Mouse (Mus musculus) CH12.LX (cell line): ENCODE measurements at regions not wholly inside any gene's neighbourhood (a gene's known extent, or its start where the extent isn't known, plus 50 kb on each side); places are given as distances from the start of the nearest gene placed in this dataset.

Source experiments
- DNase-seq: peaks from one replicate; pipeline ENCODE4 v3.0.0-alpha.2; 2013; ENCODE audit errors: extremely low read depth
- H3K27ac ChIP-seq: 2 replicates; pipeline ENCODE4 v1.5.1; 2012; ENCODE audit warnings: low read depth, mild to moderate bottlenecking, control low read depth, moderate library complexity; ENCODE audit not compliant: insufficient read depth
- H3K27me3 ChIP-seq: replicated peaks from 2 replicates; pipeline ENCODE3; 2012; ENCODE audit warnings: inconsistent platforms
- H3K36me3 ChIP-seq, 2 experiments: replicated peaks in 1 of 2; 2 replicates each; pipeline versions ENCODE3 to v1.6.1; 2012; ENCODE audit warnings: inconsistent platforms in 1 of 2, low read length in 1 of 2, mild to moderate bottlenecking in 1 of 2, mixed read lengths in 1 of 2, moderate library complexity in 1 of 2; ENCODE audit not compliant: control insufficient read depth in 1 of 2, insufficient read depth in 1 of 2
- H3K4me1 ChIP-seq, 2 experiments: 2 replicates each; pipeline ENCODE4 v1.6.1; 2012; ENCODE audit warnings: inconsistent platforms in 1 of 2, moderate library complexity in 1 of 2; ENCODE audit not compliant: insufficient read depth in 2 of 2, control insufficient read depth in 1 of 2
- H3K4me2 ChIP-seq: 2 replicates; pipeline ENCODE4 v1.6.1; 2012; ENCODE audit warnings: low read depth, mild to moderate bottlenecking, control low read depth; ENCODE audit not compliant: poor library complexity, insufficient read depth, severe bottlenecking
- H3K4me3 ChIP-seq, 3 experiments: fragments of 150-350 bp in 1 of 3; sonication (generic) in 1 of 3; replicated peaks in 1 of 3; 2 replicates each; pipeline versions ENCODE3 to v1.5.1; 2011 to 2012; ENCODE audit warnings: low read depth in 2 of 3, low read length in 2 of 3, mild to moderate bottlenecking in 2 of 3, moderate library complexity in 2 of 3, control low read depth in 1 of 3, improper control_type of control experiment in 1 of 3, inconsistent platforms in 1 of 3, mixed read lengths in 1 of 3; ENCODE audit not compliant: poor library complexity in 1 of 3
- H3K79me2 ChIP-seq: replicated peaks from 2 replicates; pipeline ENCODE4 v1.6.1; 2012; ENCODE audit warnings: mild to moderate bottlenecking, moderate library complexity; ENCODE audit not compliant: control insufficient read depth, poor library complexity, insufficient read depth, severe bottlenecking; ENCODE audit errors: extremely low read depth
- H3K9ac ChIP-seq: 2 replicates; pipeline ENCODE4 v1.6.1; 2012; ENCODE audit warnings: low read depth, mild to moderate bottlenecking, control low read depth, moderate library complexity; ENCODE audit not compliant: insufficient read depth
- H3K9me3 ChIP-seq: replicated peaks from 2 replicates; pipeline ENCODE3; 2012; ENCODE audit warnings: low read length, inconsistent platforms, mixed read lengths
- BHLHE40 ChIP-seq: IDR thresholded peaks from 2 replicates; pipeline ENCODE4 v1.6.1; 2011; ENCODE audit warnings: mild to moderate bottlenecking, low read depth, low read length, improper control_type of control experiment
- CHD1 ChIP-seq: IDR thresholded peaks from 2 replicates; pipeline ENCODE4 v1.6.1; 2012; ENCODE audit warnings: low read depth, low read length, improper control_type of control experiment, inconsistent platforms
- CTCF ChIP-seq, 2 experiments: IDR thresholded peaks in 1 of 2; conservative IDR thresholded peaks in 1 of 2; 2 replicates each; pipeline ENCODE4 v1.5.1; 2011 to 2012; ENCODE audit warnings: low read depth in 2 of 2, low read length in 2 of 2, improper control_type of control experiment in 1 of 2, inconsistent platforms in 1 of 2, mild to moderate bottlenecking in 1 of 2, moderate library complexity in 1 of 2
- ELF1 ChIP-seq: IDR thresholded peaks from 2 replicates; pipeline ENCODE4 v1.6.1; 2014; ENCODE audit warnings: low read depth, mild to moderate bottlenecking, inconsistent platforms, low read length, improper control_type of control experiment
- EP300 ChIP-seq: IDR thresholded peaks from 2 replicates; pipeline ENCODE4 v1.6.1; 2011; ENCODE audit warnings: low read length, improper control_type of control experiment
- ETS1 ChIP-seq: conservative IDR thresholded peaks from 2 replicates; pipeline ENCODE4 v1.6.1; 2012; ENCODE audit warnings: low read depth, mild to moderate bottlenecking, inconsistent platforms, low read length, improper control_type of control experiment, moderate library complexity
- IRF4 ChIP-seq: IDR thresholded peaks from 2 replicates; pipeline ENCODE4 v1.6.1; 2014; ENCODE audit warnings: low read depth, mild to moderate bottlenecking, inconsistent platforms, low read length, improper control_type of control experiment
- KAT2A ChIP-seq: IDR thresholded peaks from 2 replicates; pipeline ENCODE4 v1.6.1; 2012; ENCODE audit warnings: low read length, improper control_type of control experiment, inconsistent platforms; ENCODE audit not compliant: insufficient replicate concordance
- MAFK ChIP-seq: IDR thresholded peaks from 2 replicates; pipeline ENCODE4 v1.6.1; 2011; ENCODE audit warnings: low read length, improper control_type of control experiment; ENCODE audit not compliant: insufficient replicate concordance
- MEF2A ChIP-seq: IDR thresholded peaks from 2 replicates; pipeline ENCODE4 v1.6.1; 2014; ENCODE audit warnings: low read depth, mild to moderate bottlenecking, inconsistent platforms, low read length, improper control_type of control experiment, borderline replicate concordance
- MXI1 ChIP-seq: IDR thresholded peaks from 2 replicates; pipeline ENCODE4 v1.6.1; 2011; ENCODE audit warnings: mild to moderate bottlenecking, low read depth, low read length, improper control_type of control experiment
- NELFE ChIP-seq: IDR thresholded peaks from 2 replicates; pipeline ENCODE4 v1.6.1; 2011; ENCODE audit warnings: low read depth, low read length, improper control_type of control experiment
- NRF1 ChIP-seq: IDR thresholded peaks from 2 replicates; pipeline ENCODE4 v1.6.1; 2014; ENCODE audit warnings: low read depth, mild to moderate bottlenecking, inconsistent platforms, low read length, improper control_type of control experiment, moderate library complexity
- PAX5 ChIP-seq: IDR thresholded peaks from 2 replicates; pipeline ENCODE4 v1.6.1; 2012; ENCODE audit warnings: low read length, inconsistent platforms, mixed read lengths
- POLR2AphosphoS2 ChIP-seq: IDR thresholded peaks from 2 replicates; pipeline ENCODE4 v1.6.1; 2011; ENCODE audit warnings: low read depth, low read length, improper control_type of control experiment
- RCOR1 ChIP-seq: conservative IDR thresholded peaks from 2 replicates; pipeline ENCODE4 v1.6.1; 2012; ENCODE audit warnings: low read depth, mild to moderate bottlenecking, inconsistent platforms, low read length, improper control_type of control experiment
- SIN3A ChIP-seq: IDR thresholded peaks from 2 replicates; pipeline ENCODE4 v1.6.1; 2012; ENCODE audit warnings: low read length, improper control_type of control experiment, inconsistent platforms
- TCF12 ChIP-seq: IDR thresholded peaks from 2 replicates; pipeline ENCODE4 v1.6.1; 2014; ENCODE audit warnings: low read depth, mild to moderate bottlenecking, inconsistent platforms, low read length, improper control_type of control experiment
- UBTF ChIP-seq: IDR thresholded peaks from 2 replicates; pipeline ENCODE4 v1.6.1; 2012; ENCODE audit warnings: low read depth, mild to moderate bottlenecking, inconsistent platforms, low read length, improper control_type of control experiment, moderate library complexity
- USF1 ChIP-seq: IDR thresholded peaks from 2 replicates; pipeline ENCODE4 v1.6.1; 2014; ENCODE audit warnings: low read depth, mild to moderate bottlenecking, inconsistent platforms, low read length, improper control_type of control experiment
- USF2 ChIP-seq: conservative IDR thresholded peaks from 2 replicates; pipeline ENCODE4 v1.6.1; 2011; ENCODE audit warnings: low read depth, low read length, improper control_type of control experiment
- ZC3H11A ChIP-seq: IDR thresholded peaks from 2 replicates; pipeline ENCODE4 v1.6.1; 2012; ENCODE audit warnings: low read depth, mild to moderate bottlenecking, inconsistent platforms, low read length, improper control_type of control experiment
- dilution Hi-C: fragments of 300-500 bp; cut with MboI; formaldehyde crosslinking; loops from 2 replicates; pipeline ENCODE4 v1.14.3; 2020; ENCODE audit warnings: low sequenced_read_pairs; ENCODE audit not compliant: extremely low pct_unique_long_range_greater_than_20kb, extremely low pct_ligation_motif_present
- in situ Hi-C: fragments of 300-500 bp; cut with MboI; formaldehyde crosslinking; loops from 3 replicates; pipeline ENCODE4 v1.14.3; 2019; ENCODE audit warnings: low sequenced_read_pairs, low pct_ligation_motif_present, low pct_unique_long_range_greater_than_20kb, mixed read lengths

GRCm38 (mm10) chr3:81773012-81773411 lies 159.4 kb upstream of the Ctso start:
- Histone ChIP-seq H3K4me2 (no peak overlapping the region), H3K27ac (no peak overlapping the region), H3K4me3 (no peak overlapping the region), H3K9me3 (no peaks in the 10 kb centered on the region), H3K27me3 (no peaks in the 10 kb centered on the region), H3K9ac (no peak overlapping the region), H3K79me2 (no peaks in the 10 kb centered on the region), H3K36me3 (no peaks in the 10 kb centered on the region), H3K4me1 (peaks cover 0 to 5% of the 10 kb centered on the region in 2 experiments; a peak in 1 of 4 replicates)
- DNase-seq: no peak
- dilution Hi-C loops (no loop called here), in situ Hi-C loops (no loop called here)
- TF ChIP-seq CHD1 (no peak), NELFE (no peak), USF2 (no peak), RCOR1 (no peak), SIN3A (no peak), BHLHE40 (no peak), NRF1 (no peak), MAFK (peak; percentile 98)

DNA sequence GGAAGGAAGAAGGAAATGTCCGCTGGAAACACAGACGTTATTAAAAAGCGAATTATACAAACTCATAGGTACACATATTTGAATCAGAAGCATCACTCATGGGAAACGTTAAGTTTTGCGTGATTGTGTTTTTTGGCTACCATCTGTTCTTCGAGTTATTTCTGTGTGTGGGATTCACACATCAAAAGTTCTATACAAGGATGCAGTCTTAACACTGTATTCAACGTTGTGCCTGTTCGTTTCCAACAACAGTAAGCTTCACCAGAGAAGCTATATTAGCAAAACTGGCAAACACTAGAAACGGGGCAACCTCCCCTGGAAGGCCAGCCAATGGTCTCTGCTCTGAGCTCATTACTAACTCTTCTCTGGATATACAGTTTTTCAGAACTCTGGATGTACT lies 150.3 kb upstream of the Ctso start:
- Histone ChIP-seq H3K27me3 (no peaks in the 10 kb centered on the region), H3K4me1 (peaks cover 3 to 8% of the 10 kb centered on the region in 2 experiments; a peak in 3 of 4 replicates), H3K27ac (no peak overlapping the region), H3K36me3 (no peaks in the 10 kb centered on the region), H3K9me3 (no peaks in the 10 kb centered on the region), H3K79me2 (no peaks in the 10 kb centered on the region), H3K4me3 (no peak overlapping the region), H3K4me2 (no peak overlapping the region), H3K9ac (no peak overlapping the region)
- in situ Hi-C loops: loop anchor here (25.0 kb wide), 2 partner anchors 445 to 745 kb away; partner anchors contain the start of gene Pdgfc
- dilution Hi-C loops: no loop called here
- no peak for DNase-seq
- TF ChIP-seq ZC3H11A (no peak), MEF2A (no peak), EP300 (no peak), TCF12 (no peak), USF1 (no peak), MXI1 (no peak), PAX5 (no peak), ELF1 (no peak), SIN3A (no peak), POLR2AphosphoS2 (no peak), UBTF (no peak), NRF1 (no peak), KAT2A (no peak), CTCF (conservative IDR thresholded peaks at IDR 0.05 in 1 of 2, IDR thresholded peaks at IDR 0.05 in 1 of 2; ENCODE audit: low read depth in 2 of 2, low read length in 2 of 2) (no peak), ETS1 (no peak), IRF4 (no peak)
